Mouse (Mus musculus): ENCODE results near the gene Qrich2. TPM values are rescaled to one million over a fixed set of nuclear protein-coding genes. Genes with fewer than 3 reads are reported as not detected.

The Qrich2 gene
- total and polyA plus RNA-seq, 3 experiments = 0.29 to 0.38 (median 0.32) TPM

GRCm38 (mm10) chr11:116417054-116417453 is 49.0 kb downstream of the Qrich2 start:
- dilution Hi-C loops (cut with MboI; ENCODE audit: extremely low pct_ligation_motif_present, extremely low pct_unique_long_range_greater_than_20kb, low sequenced_read_pairs) = no loop called here
- peak; percentile 55 for TF ChIP-seq USF2 (conservative IDR thresholded peaks at IDR 0.05; ENCODE audit: low read depth, low read length)
- peak; percentile 49 for TF ChIP-seq USF1 (IDR thresholded peaks at IDR 0.05; ENCODE audit: low read depth, low read length)
- TF ChIP-seq ETS1 (conservative IDR thresholded peaks at IDR 0.05; ENCODE audit: low read depth, low read length) = no peak

GRCm38 (mm10) chr11:116416196-116416943 is 49.7 kb downstream of the Qrich2 start:
- dilution Hi-C loops (cut with MboI; ENCODE audit: extremely low pct_ligation_motif_present, extremely low pct_unique_long_range_greater_than_20kb, low sequenced_read_pairs) = no loop called here

More at GRCm38 (mm10) chr11:116417054-116417453, 49.0 kb downstream of the Qrich2 start:
- no peaks in the 10 kb centered on the region for H3K27me3 ChIP-seq (replicated peaks)
- H3K27ac ChIP-seq (ENCODE audit: insufficient read depth, low read depth) = peak overlapping the region; percentile 99
- in situ Hi-C loops (cut with MboI; ENCODE audit: low pct_ligation_motif_present, low pct_unique_long_range_greater_than_20kb, low sequenced_read_pairs) = loop anchor here (25.0 kb wide), 1 partner anchor 780 kb away; the partner anchor contains the start of gene Slc25a19
- peaks cover 30% of the 10 kb centered on the region for H3K79me2 ChIP-seq (replicated peaks; ENCODE audit: control insufficient read depth, extremely low read depth, insufficient read depth, poor library complexity, severe bottlenecking)
- peaks cover 52 to 83% of the 10 kb centered on the region in 2 experiments for H3K4me1 ChIP-seq (ENCODE audit: control insufficient read depth in 1 of 2, insufficient read depth in 2 of 2)
- no peak for DNase-seq (ENCODE audit: extremely low read depth)
- peaks cover 0 to 3% of the 10 kb centered on the region in 2 experiments for H3K36me3 ChIP-seq (replicated peaks in 1 of 2; ENCODE audit: control insufficient read depth in 1 of 2, insufficient read depth in 1 of 2, low read length in 1 of 2)
- H3K9ac ChIP-seq (ENCODE audit: insufficient read depth, low read depth) = no peak overlapping the region
- no peak overlapping the region for H3K4me2 ChIP-seq (ENCODE audit: insufficient read depth, low read depth, poor library complexity, severe bottlenecking)
- H3K9me3 ChIP-seq (replicated peaks; ENCODE audit: low read length) = no peaks in the 10 kb centered on the region
- no peak overlapping the region for H3K4me3 ChIP-seq (replicated peaks in 1 of 3; ENCODE audit: low read depth in 2 of 3, low read length in 2 of 3, poor library complexity in 1 of 3)

DNA sequence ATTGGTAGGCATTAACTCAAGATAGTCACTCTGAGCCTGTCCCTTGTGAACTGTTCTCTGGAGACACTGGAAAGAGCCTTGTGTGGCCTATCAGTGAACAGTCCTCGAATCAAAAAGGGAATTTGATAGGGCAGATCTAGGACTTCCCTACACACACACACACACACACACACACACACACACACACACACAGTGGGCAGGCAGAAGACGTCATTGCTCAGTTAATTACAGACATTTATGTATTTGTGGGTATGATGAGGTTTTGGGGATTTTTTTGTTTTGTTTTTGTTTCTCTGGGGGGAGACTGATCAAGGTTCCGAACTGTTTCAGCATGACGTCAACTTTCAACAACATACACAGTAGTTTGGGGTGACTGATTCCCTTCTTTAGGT is 52.4 kb downstream of the Qrich2 start:
- Histone ChIP-seq H3K9ac (ENCODE audit: insufficient read depth, low read depth) (peak overlapping the region; percentile 99), H3K27ac (ENCODE audit: insufficient read depth, low read depth) (peak overlapping the region; percentile 93), H3K36me3 (replicated peaks in 1 of 2; ENCODE audit: control insufficient read depth in 1 of 2, insufficient read depth in 1 of 2, low read length in 1 of 2) (peaks cover 6 to 8% of the 10 kb centered on the region in 2 experiments), H3K9me3 (replicated peaks; ENCODE audit: low read length) (no peaks in the 10 kb centered on the region), H3K4me2 (ENCODE audit: insufficient read depth, low read depth, poor library complexity, severe bottlenecking) (peak overlapping the region; percentile 49), H3K4me1 (ENCODE audit: control insufficient read depth in 1 of 2, insufficient read depth in 2 of 2) (peaks cover 37 to 78% of the 10 kb centered on the region in 2 experiments), H3K4me3 (replicated peaks in 1 of 3; ENCODE audit: low read depth in 2 of 3, low read length in 2 of 3, poor library complexity in 1 of 3) (peak overlapping the region in 2 of 3 experiments; percentile 81 to 99), H3K27me3 (replicated peaks) (no peaks in the 10 kb centered on the region), H3K79me2 (replicated peaks; ENCODE audit: control insufficient read depth, extremely low read depth, insufficient read depth, poor library complexity, severe bottlenecking) (peaks cover 47% of the 10 kb centered on the region)
- in situ Hi-C loops (cut with MboI; ENCODE audit: low pct_ligation_motif_present, low pct_unique_long_range_greater_than_20kb, low sequenced_read_pairs) = loop anchor here (25.0 kb wide), 1 partner anchor 776 kb away; the partner anchor contains the start of gene Slc25a19
- dilution Hi-C loops (cut with MboI; ENCODE audit: extremely low pct_ligation_motif_present, extremely low pct_unique_long_range_greater_than_20kb, low sequenced_read_pairs) = no loop called here
- no peak for DNase-seq (ENCODE audit: extremely low read depth)
- TF ChIP-seq E2F4 (IDR thresholded peaks at IDR 0.05; ENCODE audit: insufficient replicate concordance, low read depth, low read length) = no peak
- TF ChIP-seq ZMIZ1 (IDR thresholded peaks at IDR 0.05; ENCODE audit: low read depth, low read length) = no peak
- peak; percentile 24; the same call in 1 of the 2 replicates for TF ChIP-seq HCFC1 (IDR thresholded peaks at IDR 0.05; ENCODE audit: low read depth, low read length)
- TF ChIP-seq ZC3H11A (IDR thresholded peaks at IDR 0.05; ENCODE audit: low read depth, low read length) = no peak
- no peak for TF ChIP-seq USF2 (conservative IDR thresholded peaks at IDR 0.05; ENCODE audit: low read depth, low read length)
- peak; percentile 77 for TF ChIP-seq MEF2A (IDR thresholded peaks at IDR 0.05; ENCODE audit: borderline replicate concordance, low read depth, low read length)
- TF ChIP-seq NELFE (IDR thresholded peaks at IDR 0.05; ENCODE audit: low read depth, low read length) = peak; percentile 0; the same call in 1 of the 2 replicates
- peak; percentile 66 for TF ChIP-seq BHLHE40 (IDR thresholded peaks at IDR 0.05; ENCODE audit: low read depth, low read length)
- no peak for TF ChIP-seq NRF1 (IDR thresholded peaks at IDR 0.05; ENCODE audit: low read depth, low read length)
- TF ChIP-seq CHD2 (IDR thresholded peaks at IDR 0.05; ENCODE audit: low read length) = peak; percentile 43
- 0 out of 2 replicates have a peak, but pooled peaks have one; percentile 71 for TF ChIP-seq RCOR1 (conservative IDR thresholded peaks at IDR 0.05; ENCODE audit: low read depth, low read length)
- no peak for TF ChIP-seq ELF1 (IDR thresholded peaks at IDR 0.05; ENCODE audit: low read depth, low read length)
- peak; percentile 67; the same call in 1 of the 2 replicates for TF ChIP-seq CHD1 (IDR thresholded peaks at IDR 0.05; ENCODE audit: low read depth, low read length)
- TF ChIP-seq ZKSCAN1 (IDR thresholded peaks at IDR 0.05; ENCODE audit: borderline replicate concordance, low read depth, low read length) = no peak
- TF ChIP-seq ZNF384 (IDR thresholded peaks at IDR 0.05; ENCODE audit: low read depth, low read length) = peak; percentile 35; the same call in 1 of the 2 replicates
- peak; percentile 59; the same call in 1 of the 2 replicates for TF ChIP-seq IRF4 (IDR thresholded peaks at IDR 0.05; ENCODE audit: low read depth, low read length)

More at GRCm38 (mm10) chr11:116416196-116416943, 49.7 kb downstream of the Qrich2 start:
- TF ChIP-seq ELF1 (IDR thresholded peaks at IDR 0.05; ENCODE audit: low read depth, low read length) (no peak), EP300 (IDR thresholded peaks at IDR 0.05; ENCODE audit: low read length) (peak; percentile 14; the same call in 1 of the 2 replicates), CHD1 (IDR thresholded peaks at IDR 0.05; ENCODE audit: low read depth, low read length) (peak; percentile 33; the same call in 1 of the 2 replicates), TCF12 (IDR thresholded peaks at IDR 0.05; ENCODE audit: low read depth, low read length) (no peak), KAT2A (IDR thresholded peaks at IDR 0.05; ENCODE audit: insufficient replicate concordance, low read length) (no peak), MAZ (IDR thresholded peaks at IDR 0.05; ENCODE audit: low read depth, low read length) (0 out of 2 replicates have a peak, but pooled peaks have one; percentile 51), UBTF (IDR thresholded peaks at IDR 0.05; ENCODE audit: low read depth, low read length) (no peak), ETS1 (conservative IDR thresholded peaks at IDR 0.05; ENCODE audit: low read depth, low read length) (0 out of 2 replicates have a peak, but pooled peaks have one; percentile 9), POLR2A (IDR thresholded peaks at IDR 0.05; ENCODE audit: low read depth, low read length) (no peak; the same call in 1 of the 2 replicates)
- H3K79me2 ChIP-seq (replicated peaks; ENCODE audit: control insufficient read depth, extremely low read depth, insufficient read depth, poor library complexity, severe bottlenecking) = peaks cover 34% of the 10 kb centered on the region
- H3K27ac ChIP-seq (ENCODE audit: insufficient read depth, low read depth) = peak overlapping the region; percentile 99
- no peaks in the 10 kb centered on the region for H3K9me3 ChIP-seq (replicated peaks; ENCODE audit: low read length)
- no peak overlapping the region for H3K4me3 ChIP-seq (replicated peaks in 1 of 3; ENCODE audit: low read depth in 2 of 3, low read length in 2 of 3, poor library complexity in 1 of 3)
- H3K4me2 ChIP-seq (ENCODE audit: insufficient read depth, low read depth, poor library complexity, severe bottlenecking) = no peak overlapping the region
- peaks cover 49 to 82% of the 10 kb centered on the region in 2 experiments for H3K4me1 ChIP-seq (ENCODE audit: control insufficient read depth in 1 of 2, insufficient read depth in 2 of 2)
- H3K36me3 ChIP-seq (replicated peaks in 1 of 2; ENCODE audit: control insufficient read depth in 1 of 2, insufficient read depth in 1 of 2, low read length in 1 of 2) = peaks cover 0 to 3% of the 10 kb centered on the region in 2 experiments
- H3K27me3 ChIP-seq (replicated peaks) = no peaks in the 10 kb centered on the region
- no peak for DNase-seq (ENCODE audit: extremely low read depth)
- H3K9ac ChIP-seq (ENCODE audit: insufficient read depth, low read depth) = no peak overlapping the region
- in situ Hi-C loops (cut with MboI; ENCODE audit: low pct_ligation_motif_present, low pct_unique_long_range_greater_than_20kb, low sequenced_read_pairs) = loop anchor here (25.0 kb wide), 1 partner anchor 779 kb away; the partner anchor contains the start of gene Slc25a19

Data from CH12.LX (cell line).